Mouse (Mus musculus) erythroid progenitor cell, adult 5-6 weeks (primary cell): ENCODE results near the gene Kng2. TPM values are rescaled to one million over a fixed set of nuclear protein-coding genes. Genes with fewer than 3 reads are reported as not detected.
"Not testable (repeated sequence)": the region's sequence is repeated elsewhere in the genome, so short reads cannot be mapped to it uniquely, and the experiment has no call there.

Experiments used
- ATAC-seq: replicated peaks from 2 replicates; pipeline ENCODE4 v1.8.0; 2016; ENCODE audit warnings: moderate number of reproducible peaks, mild to moderate bottlenecking, moderate TSS enrichment, inconsistent platforms; ENCODE audit not compliant: poor library complexity, low FRiP score, severe bottlenecking
- total RNA-seq, 2 experiments: library from RNA; stranded (forward) in 1 of 2; stranded (reverse) in 1 of 2; fragments of 150-400 nt in 1 of 2; fragments of 186-747, 209-891 nt in 1 of 2; gene quantifications; 2 replicates each; pipeline versions ENCODE4 v1.2.3 to v1.2.4; 2015 to 2017; ENCODE audit warnings: low replicate concordance in 2 of 2

The Kng2 gene
- total RNA-seq, 2 experiments from 2014 or later: not detected

DNA sequence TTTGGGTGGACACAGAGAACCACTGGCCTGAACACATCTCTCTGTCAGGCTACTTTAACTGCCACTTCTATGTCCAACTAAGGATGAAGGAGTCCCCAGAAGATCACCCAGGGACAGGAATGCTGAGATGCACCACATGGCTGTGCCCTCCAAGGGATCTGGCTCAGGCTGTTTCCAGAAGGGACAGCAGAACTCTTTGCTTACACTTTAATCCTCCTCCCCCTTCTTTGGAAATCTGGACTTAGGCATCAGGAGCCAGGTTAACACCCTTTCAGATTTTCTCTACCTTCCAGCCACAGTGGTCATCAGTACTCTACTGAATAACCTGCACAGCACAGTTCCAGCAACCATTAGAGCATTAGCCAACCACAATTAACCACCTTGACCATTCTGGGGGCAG is 66.0 kb downstream of the Kng2 start:
- no peak for ATAC-seq

DNA sequence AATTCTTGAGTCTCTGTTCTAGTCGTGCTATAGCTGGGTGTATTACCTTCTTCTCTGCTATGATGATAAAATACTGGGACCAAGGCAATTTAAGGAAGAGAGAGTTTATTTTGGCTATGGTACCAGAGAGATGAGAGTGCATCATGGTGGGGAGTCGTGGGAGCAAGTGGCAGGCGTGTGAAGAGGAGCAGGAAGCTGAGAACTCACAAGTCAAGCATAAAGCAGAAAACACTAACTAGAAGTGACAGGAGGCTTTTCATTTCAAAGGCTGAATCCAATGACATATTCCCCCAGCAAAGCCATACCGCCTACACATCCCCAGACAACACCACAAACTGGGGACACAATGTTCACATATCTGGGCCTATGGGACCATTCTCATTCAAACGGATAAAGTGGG is 67.0 kb downstream of the Kng2 start:
- ATAC-seq: no peak

DNA sequence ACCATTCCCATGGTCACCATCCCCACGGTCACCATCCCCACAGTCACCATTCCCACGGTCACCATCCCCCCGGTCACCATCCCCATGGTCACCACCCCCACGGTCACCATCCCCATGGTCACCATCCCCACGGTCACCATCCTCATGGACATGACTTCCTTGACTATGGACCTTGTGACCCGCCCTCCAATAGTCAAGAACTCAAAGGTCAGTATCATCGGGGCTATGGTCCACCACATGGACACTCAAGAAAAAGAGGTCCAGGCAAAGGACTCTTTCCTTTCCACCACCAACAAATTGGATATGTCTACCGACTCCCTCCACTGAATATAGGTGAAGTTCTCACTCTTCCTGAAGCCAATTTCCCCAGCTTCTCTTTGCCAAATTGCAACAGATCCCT is 68.2 kb downstream of the Kng2 start:
- ATAC-seq: no peak

DNA sequence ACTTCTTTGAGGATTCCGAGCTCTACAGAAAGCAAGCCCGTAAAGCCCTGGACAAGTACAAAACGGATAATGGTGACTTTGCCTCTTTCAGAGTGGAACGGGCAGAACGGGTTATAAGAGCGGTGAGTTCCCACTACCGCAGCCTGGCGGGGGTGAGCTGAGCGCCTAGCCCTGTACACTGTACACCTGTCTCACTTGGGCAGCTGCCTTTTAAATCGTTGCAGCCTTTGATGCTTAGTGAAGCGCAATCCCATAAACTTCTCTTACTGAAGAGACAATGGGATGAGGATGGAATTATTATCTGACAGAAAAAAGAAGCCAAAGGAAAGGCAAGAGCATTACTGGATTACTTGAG is 73.2 kb downstream of the Kng2 start:
- no peak for ATAC-seq

DNA sequence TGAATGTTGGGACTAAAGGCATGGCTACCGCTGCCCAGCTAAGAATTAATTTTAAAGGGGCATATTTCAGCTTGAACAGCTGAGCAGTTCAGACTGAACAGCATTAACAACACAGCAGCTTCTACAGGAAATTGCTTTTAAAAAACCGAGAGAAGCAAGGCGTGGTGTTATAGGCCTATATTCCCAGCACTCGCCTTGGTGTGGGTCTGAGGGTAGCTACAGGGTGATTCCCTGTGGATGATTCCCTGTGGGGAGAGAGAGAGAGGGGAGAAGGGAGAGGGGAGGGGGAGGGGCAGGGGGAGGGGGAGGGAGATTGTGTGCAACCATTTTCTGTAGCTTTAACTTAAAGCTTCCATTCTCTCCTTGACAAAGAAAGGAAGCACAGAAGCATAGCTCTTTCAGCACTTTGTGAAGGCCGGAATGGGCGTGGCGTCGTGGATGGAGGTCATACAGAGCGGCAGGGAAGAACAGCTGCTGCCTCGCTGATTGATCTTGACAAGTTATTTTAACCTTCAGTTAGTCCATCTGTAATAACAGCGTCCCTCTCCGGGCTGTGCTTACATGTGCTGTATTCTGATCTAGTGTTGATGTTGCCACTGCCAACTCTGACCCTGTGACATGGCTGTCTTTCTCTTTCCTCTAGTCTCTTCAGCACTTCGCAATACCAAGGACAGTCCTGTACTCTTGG is 73.7 kb downstream of the Kng2 start:
- no peak for ATAC-seq

DNA sequence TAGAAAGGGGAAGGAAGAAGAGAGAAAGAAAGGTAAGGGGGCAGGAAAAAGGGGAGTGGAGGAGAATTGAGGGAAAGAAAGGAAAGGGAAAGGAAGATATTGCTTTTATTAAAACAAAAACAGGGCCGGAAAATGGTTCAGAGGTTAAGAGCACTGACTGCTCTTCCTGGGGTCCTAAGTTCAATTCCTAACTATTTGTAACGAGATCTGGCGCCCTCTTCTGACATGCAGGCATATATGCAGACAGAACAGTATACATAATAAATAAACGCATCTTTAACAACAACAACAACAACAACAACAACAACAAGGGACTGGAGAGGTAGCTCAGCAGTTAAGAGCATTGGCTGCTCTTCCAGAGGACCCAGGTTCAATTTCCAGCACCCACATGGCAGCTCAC is 76.2 kb downstream of the Kng2 start:
- ATAC-seq: no peak

DNA sequence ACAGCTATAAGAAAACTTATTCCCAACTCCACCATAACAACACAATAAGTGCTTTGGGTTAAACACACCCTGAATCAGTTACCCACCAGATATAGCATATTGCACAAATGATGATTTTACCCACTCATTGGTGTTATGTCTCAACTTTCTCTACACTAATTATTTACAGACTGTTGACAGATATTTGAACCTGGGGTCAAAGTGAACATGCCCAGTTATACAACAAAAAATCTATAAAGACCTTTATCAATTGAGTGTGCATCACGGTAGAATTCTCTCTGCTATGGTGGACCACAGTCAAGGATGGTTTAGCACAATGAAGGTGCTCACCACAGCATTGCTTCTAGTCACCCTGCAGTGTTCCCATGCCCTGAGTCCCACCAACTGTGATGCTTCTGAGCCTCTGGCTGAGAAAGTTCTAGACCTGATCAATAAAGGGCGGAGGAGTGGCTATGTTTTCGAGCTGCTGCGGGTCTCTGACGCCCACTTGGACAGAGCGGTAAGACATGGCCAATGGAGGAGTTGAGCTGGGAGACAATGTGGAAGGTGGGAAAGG is 78.4 kb downstream of the Kng2 start, which contains the start of gene Hrg:
Gene Hrg, plus strand, starts transcription at position 233 of the 556 bp plus-strand sequence.
- no peak for ATAC-seq

DNA sequence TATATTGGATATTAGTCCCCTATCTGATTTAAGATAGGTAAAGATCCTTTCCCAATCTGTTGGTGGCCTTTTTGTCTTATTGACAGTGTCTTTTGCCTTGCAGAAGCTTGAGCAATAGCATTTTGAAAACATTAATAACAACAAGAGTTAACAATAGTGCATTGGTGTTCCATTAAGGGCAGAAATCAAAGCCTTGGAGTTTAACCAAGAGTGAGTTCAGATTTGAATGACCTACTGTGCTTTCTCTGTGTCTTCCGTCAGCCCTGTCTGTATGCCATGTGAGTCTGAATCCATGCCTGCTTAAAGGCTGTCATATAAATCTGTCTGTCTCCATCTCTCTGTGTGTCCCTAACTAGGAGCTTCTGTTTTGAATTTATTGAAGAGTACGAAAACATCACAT is 81.9 kb downstream of the Kng2 start:
- ATAC-seq: no peak

DNA sequence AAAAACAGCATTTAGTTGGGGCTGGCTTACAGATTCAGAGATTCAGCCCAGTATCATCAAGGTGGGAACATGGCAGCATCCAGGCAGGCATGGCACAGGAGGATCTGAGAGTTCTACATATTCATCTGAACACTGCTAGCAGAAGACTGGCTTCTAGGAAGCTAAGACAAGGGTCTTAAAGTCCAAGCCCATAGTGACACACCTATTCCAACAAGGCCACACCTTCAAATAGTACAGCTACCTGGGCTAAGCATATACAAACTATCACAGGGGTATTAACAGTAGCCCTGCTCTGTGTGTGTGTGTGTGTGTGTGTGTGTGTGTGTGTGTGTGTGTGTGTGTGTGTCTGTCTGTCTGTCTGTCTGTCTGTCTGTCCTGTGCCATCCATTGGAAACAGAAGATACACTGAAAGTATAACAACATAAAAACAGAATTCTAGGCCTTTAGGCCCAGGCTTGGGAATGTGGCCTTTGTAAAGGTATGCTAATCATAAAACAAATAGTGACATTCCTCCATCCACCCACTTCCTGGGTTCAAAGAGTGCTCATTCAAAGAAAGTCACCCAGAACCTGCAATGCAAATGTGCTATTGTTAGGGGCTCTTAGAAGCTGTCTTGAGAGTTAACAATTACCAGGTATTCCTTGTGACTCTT is 87.3 kb downstream of the Kng2 start:
- not testable (repeated sequence) for ATAC-seq

DNA sequence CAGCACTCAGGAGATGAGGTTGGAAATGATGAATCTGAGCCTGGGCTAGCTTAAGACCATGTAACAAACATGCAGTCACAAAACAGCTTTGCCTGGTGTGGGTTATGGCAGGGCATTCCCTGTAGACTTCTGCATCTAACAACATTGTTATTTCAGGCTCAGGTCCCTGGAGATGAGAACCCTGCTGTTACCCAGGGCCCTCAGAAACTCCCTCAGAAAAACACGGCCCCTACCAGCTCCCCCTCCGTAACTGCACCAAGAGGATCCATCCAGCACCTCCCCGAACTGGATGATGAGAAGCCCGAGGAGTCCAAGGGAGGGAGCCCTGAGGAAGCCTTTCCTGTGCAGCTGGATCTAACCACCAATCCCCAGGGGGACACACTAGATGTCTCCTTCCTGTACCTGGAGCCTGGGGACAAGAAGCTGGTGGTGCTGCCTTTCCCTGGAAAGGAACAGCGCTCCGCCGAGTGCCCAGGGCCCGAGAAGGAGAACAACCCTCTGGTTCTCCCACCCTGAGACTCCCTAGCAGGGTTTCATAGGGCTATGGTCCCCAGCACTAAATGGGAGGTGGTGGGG is 90.1 kb downstream of the Kng2 start:
- ATAC-seq: no peak

DNA sequence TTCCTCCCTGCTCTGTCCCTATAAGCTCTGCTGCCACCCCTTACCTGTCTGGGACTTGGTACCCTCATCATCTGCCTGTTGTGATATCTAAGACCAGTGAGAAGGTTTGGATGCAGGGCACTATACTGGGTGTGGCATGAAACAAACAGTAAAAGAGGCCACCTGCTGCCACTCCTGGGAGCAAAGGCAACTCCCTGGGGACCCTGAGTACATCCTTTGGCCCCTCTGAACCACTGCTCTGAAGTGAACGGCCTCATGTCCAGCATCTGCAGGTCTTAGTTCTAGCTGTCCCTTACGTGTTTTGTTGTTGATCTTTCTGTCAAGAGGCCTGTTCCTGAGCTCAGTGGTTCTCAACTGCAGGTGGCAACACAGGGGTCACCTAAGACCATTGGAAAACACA is 90.7 kb downstream of the Kng2 start:
- ATAC-seq: no peak

DNA sequence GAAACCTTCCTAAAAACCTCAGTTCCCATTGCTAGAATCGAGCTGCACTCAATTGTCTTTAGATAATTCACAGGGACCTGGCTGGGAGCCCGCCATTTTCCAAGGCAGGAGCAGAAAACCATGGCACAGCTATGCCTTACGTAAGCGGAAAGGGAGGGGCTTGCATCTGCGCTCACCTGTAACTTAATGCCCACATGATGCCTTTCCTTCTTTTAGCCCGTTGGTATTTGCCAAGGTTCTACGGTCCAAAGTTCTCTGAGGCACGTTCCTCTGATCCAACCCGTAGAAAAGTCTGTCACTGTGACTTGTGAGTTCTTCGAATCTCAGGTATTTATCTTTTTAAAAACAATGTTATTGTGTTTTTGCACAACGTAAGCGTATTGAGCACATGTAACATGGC is 91.7 kb downstream of the Kng2 start:
- no peak for ATAC-seq

Other genes with a start within 250 kb of the Kng2 start
- not detected in 2 replicates for gene Crygs, start 217.9 kb downstream of the Kng2 start, total RNA-seq (2015; ENCODE audit: low replicate concordance)
- gene Crygs, start 217.9 kb downstream of the Kng2 start, total RNA-seq (2017; ENCODE audit: low replicate concordance): not detected in 2 replicates
- 86.1 and 90.5 TPM in 2 replicates for gene Tbccd1, start 171.8 kb downstream of the Kng2 start, total RNA-seq (2015; ENCODE audit: low replicate concordance)
- 99.1 and 105 TPM in 2 replicates for gene Tbccd1, start 171.8 kb downstream of the Kng2 start, total RNA-seq (2017; ENCODE audit: low replicate concordance)
- gene Dnajb11, start 171.6 kb downstream of the Kng2 start, total RNA-seq (2015; ENCODE audit: low replicate concordance): 91.4 and 105 TPM in 2 replicates
- gene Dnajb11, start 171.6 kb downstream of the Kng2 start, total RNA-seq (2017; ENCODE audit: low replicate concordance): 118 and 144 TPM in 2 replicates
- not detected in 2 replicates for gene Ahsg, start 138.2 kb downstream of the Kng2 start, total RNA-seq (2015; ENCODE audit: low replicate concordance)
- not detected in 2 replicates for gene Ahsg, start 138.2 kb downstream of the Kng2 start, total RNA-seq (2017; ENCODE audit: low replicate concordance)
- not detected in 2 replicates for gene Fetub, start 111.1 kb downstream of the Kng2 start, total RNA-seq (2015; ENCODE audit: low replicate concordance)
- not detected in 2 replicates for gene Fetub, start 111.1 kb downstream of the Kng2 start, total RNA-seq (2017; ENCODE audit: low replicate concordance)
- gene Hrg, start 78.4 kb downstream of the Kng2 start, total RNA-seq (2015; ENCODE audit: low replicate concordance): not detected in 2 replicates
- not detected in 2 replicates for gene Hrg, start 78.4 kb downstream of the Kng2 start, total RNA-seq (2017; ENCODE audit: low replicate concordance)
- 0.72 and 3.4 TPM in 2 replicates for gene Kng1, start 28.4 kb upstream of the Kng2 start, total RNA-seq (2015; ENCODE audit: low replicate concordance)
- gene Kng1, start 28.4 kb upstream of the Kng2 start, total RNA-seq (2017; ENCODE audit: low replicate concordance): not detected in 2 replicates
- gene Eif4a2, start 78.0 kb upstream of the Kng2 start, total RNA-seq (2015; ENCODE audit: low replicate concordance): 140 and 151 TPM in 2 replicates
- gene Eif4a2, start 78.0 kb upstream of the Kng2 start, total RNA-seq (2017; ENCODE audit: low replicate concordance): 189 and 232 TPM in 2 replicates
- 98.4 and 133 TPM in 2 replicates for gene Rfc4, start 98.3 kb upstream of the Kng2 start, total RNA-seq (2015; ENCODE audit: low replicate concordance)
- 32.8 and 50.6 TPM in 2 replicates for gene Rfc4, start 98.3 kb upstream of the Kng2 start, total RNA-seq (2017; ENCODE audit: low replicate concordance)
- 12.2 TPM in 1 of 2 replicates, not detected in the other for gene Adipoq, start 117.1 kb upstream of the Kng2 start, total RNA-seq (2015; ENCODE audit: low replicate concordance)
- 0.51 TPM in 1 of 2 replicates, not detected in the other for gene Adipoq, start 117.1 kb upstream of the Kng2 start, total RNA-seq (2017; ENCODE audit: low replicate concordance)
- 4.3 and 7.5 TPM in 2 replicates for gene St6gal1, start 195.3 kb upstream of the Kng2 start, total RNA-seq (2015; ENCODE audit: low replicate concordance)
- 3.2 and 3.9 TPM in 2 replicates for gene St6gal1, start 195.3 kb upstream of the Kng2 start, total RNA-seq (2017; ENCODE audit: low replicate concordance)